Mouse (Mus musculus) midbrain, embryonic 10.5 days (tissue): ENCODE results near the gene Olfr685. TPM values are rescaled to one million over a fixed set of nuclear protein-coding genes. Genes with fewer than 3 reads are reported as not detected.

Experiments
- polyA plus RNA-seq: library from polyadenylated mRNA; unstranded; fragments of >200 nt; fragmentation: Nextera tagmentation; extraction: Ambion mirVana; gene quantifications from 2 replicates; pipeline ENCODE4 v1.2.1, GENCODE M21; 2016

The Olfr685 gene
- polyA plus RNA-seq, 1 experiment from 2014 or later: not detected

Other genes with a start within 250 kb of the Olfr685 start
- not detected in 2 replicates for gene Olfr670, start 223.4 kb downstream of the Olfr685 start, polyA plus RNA-seq
- not detected in 2 replicates for gene Olfr671, start 206.9 kb downstream of the Olfr685 start, polyA plus RNA-seq
- not detected in 2 replicates for gene Olfr672, start 184.0 kb downstream of the Olfr685 start, polyA plus RNA-seq
- not detected in 2 replicates for gene Olfr675, start 157.6 kb downstream of the Olfr685 start, polyA plus RNA-seq
- gene Olfr676, start 153.3 kb downstream of the Olfr685 start, polyA plus RNA-seq: not detected in 2 replicates
- not detected in 2 replicates for gene Olfr677, start 134.6 kb downstream of the Olfr685 start, polyA plus RNA-seq
- gene Olfr678, start 121.5 kb downstream of the Olfr685 start, polyA plus RNA-seq: not detected in 2 replicates
- gene Olfr679, start 104.8 kb downstream of the Olfr685 start, polyA plus RNA-seq: not detected in 2 replicates
- not detected in 2 replicates for gene Olfr680-ps1, start 93.2 kb downstream of the Olfr685 start, polyA plus RNA-seq
- gene Olfr681, start 69.2 kb downstream of the Olfr685 start, polyA plus RNA-seq: not detected in 2 replicates
- gene Olfr683, start 39.0 kb downstream of the Olfr685 start, polyA plus RNA-seq: not detected in 2 replicates
- gene Olfr684, start 22.4 kb downstream of the Olfr685 start, polyA plus RNA-seq: not detected in 2 replicates
- gene Olfr686, start 21.5 kb upstream of the Olfr685 start, polyA plus RNA-seq: not detected in 2 replicates
- gene Olfr688, start 102.1 kb upstream of the Olfr685 start, polyA plus RNA-seq: not detected in 2 replicates
- gene Olfr689, start 125.2 kb upstream of the Olfr685 start, polyA plus RNA-seq: 0.02 TPM in 1 of 2 replicates, not detected in the other
- gene Olfr690, start 148.1 kb upstream of the Olfr685 start, polyA plus RNA-seq: not detected in 2 replicates
- not detected in 2 replicates for gene Olfr691, start 156.3 kb upstream of the Olfr685 start, polyA plus RNA-seq
- gene Olfr692, start 182.2 kb upstream of the Olfr685 start, polyA plus RNA-seq: not detected in 2 replicates
- not detected in 2 replicates for gene Gm5901, start 189.0 kb upstream of the Olfr685 start, polyA plus RNA-seq
- gene Fam160a2, start 214.0 kb upstream of the Olfr685 start, polyA plus RNA-seq: 38.6 and 39.3 TPM in 2 replicates
- gene Cnga4, start 218.6 kb upstream of the Olfr685 start, polyA plus RNA-seq: 0.12 TPM in 1 of 2 replicates, not detected in the other
- 0.20 and 0.27 TPM in 2 replicates for gene Cckbr, start 239.7 kb upstream of the Olfr685 start, polyA plus RNA-seq